Mouse (Mus musculus) ES-Bruce4 (cell line): ENCODE measurements around the gene Pgs1. TPM values are rescaled to one million over a fixed set of nuclear protein-coding genes. Genes with fewer than 3 reads are reported as not detected.
A peak's percentile ranks its signal among the peaks of the same experiment; 100 is the strongest.

Source experiments
- H3K27ac ChIP-seq: 2 replicates; pipeline ENCODE4 v1.5.1; 2012; ENCODE audit warnings: low read length, inconsistent platforms; ENCODE audit not compliant: insufficient read depth
- H3K27me3 ChIP-seq: 2 replicates; pipeline ENCODE4 v1.6.1; 2012; ENCODE audit warnings: mild to moderate bottlenecking, low read length, inconsistent platforms; ENCODE audit not compliant: control insufficient read depth, poor library complexity, insufficient read depth, severe bottlenecking
- H3K36me3 ChIP-seq: 2 replicates; pipeline ENCODE4 v1.6.1; 2012; ENCODE audit warnings: inconsistent platforms, mild to moderate bottlenecking, low read length, moderate library complexity; ENCODE audit not compliant: control insufficient read depth, poor library complexity, insufficient read depth, severe bottlenecking
- H3K4me1 ChIP-seq: one replicate; pipeline ENCODE4 v1.8.1; 2011; ENCODE audit warnings: low read length; ENCODE audit not compliant: control insufficient read depth, insufficient read depth
- H3K4me3 ChIP-seq: 2 replicates; pipeline ENCODE4 v1.5.1; 2011; ENCODE audit warnings: low read depth, mild to moderate bottlenecking, low read length
- H3K9ac ChIP-seq: 2 replicates; pipeline ENCODE4 v1.6.1; 2012; ENCODE audit warnings: low read depth, mild to moderate bottlenecking, inconsistent platforms; ENCODE audit not compliant: poor library complexity, severe bottlenecking
- H3K9me3 ChIP-seq: replicated peaks from 2 replicates; pipeline ENCODE4 v1.6.1; 2012; ENCODE audit warnings: mild to moderate bottlenecking, low read length, inconsistent platforms; ENCODE audit not compliant: control insufficient read depth, poor library complexity, insufficient read depth, severe bottlenecking
- CTCF ChIP-seq: IDR thresholded peaks from one replicate; pipeline ENCODE4 v1.8.1; 2011; ENCODE audit warnings: low read depth, low read length
- EP300 ChIP-seq: IDR thresholded peaks from 2 replicates; pipeline ENCODE4 v1.6.1; 2011; ENCODE audit warnings: low read depth, low read length; ENCODE audit not compliant: insufficient read depth
- POLR2A ChIP-seq: IDR thresholded peaks from one replicate; pipeline ENCODE4 v1.8.1; 2011; ENCODE audit warnings: low read length; ENCODE audit not compliant: insufficient read depth
- polyA plus RNA-seq: library from polyadenylated mRNA; stranded (reverse); fragments of >200 nt; gene quantifications from 2 replicates; pipeline ENCODE4 v1.2.4, GENCODE M21; 2011; ENCODE audit warnings: low read depth; ENCODE audit not compliant: missing spikeins, insufficient read depth, insufficient read length

Gene Pgs1
- polyA plus RNA-seq, 1 experiment = 31.5 TPM

DNA sequence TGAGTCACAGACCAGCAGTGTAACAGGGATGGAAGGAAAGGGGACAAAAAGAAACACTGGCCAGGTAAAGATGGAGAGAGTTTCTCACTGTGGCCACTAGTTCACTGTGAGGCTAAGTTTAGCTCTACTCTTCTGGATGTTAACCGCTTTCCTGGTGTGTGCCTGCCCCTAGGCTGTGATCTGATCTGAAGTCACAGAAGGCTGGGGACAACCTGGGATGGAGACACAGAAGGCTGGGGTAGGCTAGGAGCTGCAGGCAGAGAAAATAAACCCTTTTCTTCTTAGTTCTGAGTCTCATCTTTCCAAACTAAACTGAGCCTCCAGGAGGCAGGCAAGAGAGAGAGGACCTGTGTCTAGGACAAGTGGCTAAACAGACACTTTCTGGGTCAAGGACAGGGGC is 21.8 kb upstream of the Pgs1 start:
- Histone ChIP-seq H3K27ac (peak overlapping the region; percentile 70), H3K4me1 (peaks cover 10% of the 10 kb centered on the region), H3K4me3 (peak overlapping the region; percentile 57), H3K27me3 (no peaks in the 10 kb centered on the region), H3K9me3 (no peaks in the 10 kb centered on the region), H3K9ac (peak overlapping the region; percentile 40), H3K36me3 (peaks cover 26% of the 10 kb centered on the region)
- TF ChIP-seq EP300 (no peak), POLR2A (no peak), CTCF (no peak)

DNA sequence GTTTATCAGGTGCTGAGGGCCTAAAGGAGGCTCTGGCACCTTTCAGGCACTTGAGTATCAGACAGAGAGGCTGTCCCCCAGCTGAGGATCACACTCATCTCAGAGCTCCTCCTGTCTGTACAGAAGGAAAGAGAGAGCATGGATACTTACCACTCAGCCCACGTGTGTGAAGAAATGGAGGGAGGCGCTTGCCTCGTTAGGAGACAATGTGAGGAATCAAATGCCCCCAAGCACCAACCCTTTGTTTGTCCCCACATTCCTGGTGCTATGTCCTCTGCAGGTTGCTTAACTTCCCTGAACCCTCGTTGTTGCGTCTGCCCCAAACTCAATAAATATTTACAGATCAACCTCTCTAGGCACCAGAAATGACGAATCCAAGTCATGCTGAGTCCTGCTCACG is 21.0 kb upstream of the Pgs1 start:
- Histone ChIP-seq H3K4me3 (peak overlapping the region; percentile 19), H3K4me1 (peaks cover 6% of the 10 kb centered on the region), H3K9me3 (no peaks in the 10 kb centered on the region), H3K9ac (peak overlapping the region; percentile 40), H3K27ac (peak overlapping the region; percentile 89), H3K27me3 (no peaks in the 10 kb centered on the region), H3K36me3 (peaks cover 26% of the 10 kb centered on the region)
- TF ChIP-seq EP300 = no peak
- TF ChIP-seq CTCF = no peak
- no peak for TF ChIP-seq POLR2A

DNA sequence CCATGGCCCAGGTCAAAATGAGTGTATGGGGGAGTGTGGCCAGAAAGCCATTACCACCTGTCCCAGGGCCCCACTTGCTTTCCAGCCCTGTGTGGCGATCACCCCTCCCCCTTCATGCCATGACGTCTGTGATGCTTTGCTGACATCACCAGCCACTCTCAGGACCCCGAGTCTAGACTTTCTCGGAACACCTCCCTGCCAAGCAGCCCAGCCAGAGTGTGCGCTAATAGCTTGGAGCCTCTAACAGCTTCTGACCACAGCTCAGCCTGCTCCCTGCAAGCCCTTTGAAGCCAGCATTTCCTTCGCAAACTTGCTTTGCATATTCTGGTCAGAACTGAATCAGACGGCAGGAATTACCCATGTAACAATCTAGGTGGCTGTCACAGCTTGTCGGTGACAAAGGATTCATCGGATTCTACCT is 20.5 kb upstream of the Pgs1 start:
- Histone ChIP-seq H3K27ac (peak overlapping the region; percentile 89), H3K9ac (peak overlapping the region; percentile 98), H3K36me3 (peaks cover 26% of the 10 kb centered on the region), H3K4me1 (peaks cover 9% of the 10 kb centered on the region), H3K4me3 (peak overlapping the region; percentile 19), H3K27me3 (no peaks in the 10 kb centered on the region), H3K9me3 (no peaks in the 10 kb centered on the region)
- TF ChIP-seq CTCF (no peak), POLR2A (no peak), EP300 (no peak)

DNA sequence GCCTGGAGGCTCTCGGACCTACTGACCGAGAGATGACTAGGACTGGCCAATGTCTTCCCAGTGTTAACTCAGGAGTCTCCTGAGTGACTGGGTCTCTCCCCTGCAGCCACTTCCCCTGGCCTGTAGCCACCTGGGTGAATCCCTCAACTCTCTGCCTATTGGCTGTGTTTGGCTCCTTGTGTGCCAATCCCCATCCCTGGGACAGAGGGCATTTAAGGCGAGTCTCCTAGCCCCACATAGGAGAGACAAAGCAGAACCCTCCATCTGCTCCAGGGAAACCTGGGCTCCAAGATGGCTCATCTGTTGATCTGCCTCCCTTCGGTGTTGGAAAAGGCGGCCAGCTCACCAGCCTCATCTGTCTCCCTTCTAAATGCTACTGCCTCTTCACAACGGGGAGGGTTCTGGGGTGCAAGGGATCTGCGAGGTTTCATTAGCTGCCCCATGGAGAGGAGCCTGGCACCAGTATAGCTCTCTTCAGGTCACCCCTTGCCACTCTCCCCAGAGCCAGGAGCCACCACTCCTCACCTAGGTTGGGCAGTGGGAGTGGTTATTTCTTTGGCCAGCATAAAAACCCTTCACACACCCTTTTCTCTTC is 19.5 kb upstream of the Pgs1 start:
- Histone ChIP-seq H3K36me3 (peaks cover 26% of the 10 kb centered on the region), H3K27ac (peak overlapping the region; percentile 32), H3K4me3 (peak overlapping the region; percentile 94), H3K27me3 (no peaks in the 10 kb centered on the region), H3K9ac (peak overlapping the region; percentile 98), H3K9me3 (no peaks in the 10 kb centered on the region), H3K4me1 (peaks cover 12% of the 10 kb centered on the region)
- no peak for TF ChIP-seq EP300
- no peak for TF ChIP-seq CTCF
- no peak for TF ChIP-seq POLR2A

DNA sequence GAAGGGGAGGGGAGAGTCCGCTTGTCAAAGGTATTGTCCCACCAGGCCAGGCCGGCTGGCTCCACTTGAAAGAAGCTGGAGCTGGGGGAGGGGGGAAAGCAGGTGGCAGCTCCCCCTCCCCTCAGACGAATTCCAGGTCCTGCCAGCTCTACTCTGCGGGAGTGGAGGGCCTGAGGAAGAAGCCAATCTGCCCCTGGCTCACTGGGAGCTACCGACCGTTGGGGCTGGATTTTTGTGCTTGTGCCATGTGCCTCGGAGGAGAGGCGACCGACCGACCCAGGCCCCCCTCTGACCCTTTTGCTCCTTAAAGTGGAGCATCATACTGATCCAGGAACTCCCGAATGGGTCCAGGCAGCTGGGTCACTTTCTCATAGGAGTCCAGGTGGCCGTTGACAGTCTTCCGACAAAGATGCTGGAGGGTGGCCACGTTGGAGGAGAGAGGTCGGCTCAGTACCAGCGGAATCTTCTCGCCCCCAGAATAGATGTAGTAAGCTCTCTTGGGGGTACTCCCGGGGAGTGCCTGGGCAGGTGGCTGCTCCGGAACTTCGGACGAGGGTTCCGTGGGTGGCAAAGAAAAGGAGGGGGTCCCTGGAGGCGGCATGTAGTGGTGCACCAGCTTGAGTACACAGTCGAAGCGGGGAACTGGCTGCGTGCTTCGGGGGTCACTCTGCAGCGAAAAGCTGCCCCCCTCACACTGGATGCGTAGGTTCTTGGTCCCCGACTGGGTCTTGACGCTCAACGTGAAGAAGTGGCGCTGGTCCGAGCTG is 18.7 kb upstream of the Pgs1 start:
- H3K27me3 ChIP-seq = no peaks in the 10 kb centered on the region
- peak overlapping the region; percentile 98 for H3K9ac ChIP-seq
- H3K4me3 ChIP-seq = peak overlapping the region; percentile 94
- peaks cover 26% of the 10 kb centered on the region for H3K36me3 ChIP-seq
- no peaks in the 10 kb centered on the region for H3K9me3 ChIP-seq
- peak overlapping the region; percentile 25 for H3K27ac ChIP-seq
- TF ChIP-seq CTCF = no peak
- TF ChIP-seq POLR2A = peak; percentile 19
- peak; percentile 71; the same call in 1 of the 2 replicates for TF ChIP-seq EP300
- H3K4me1 ChIP-seq = peaks cover 17% of the 10 kb centered on the region

DNA sequence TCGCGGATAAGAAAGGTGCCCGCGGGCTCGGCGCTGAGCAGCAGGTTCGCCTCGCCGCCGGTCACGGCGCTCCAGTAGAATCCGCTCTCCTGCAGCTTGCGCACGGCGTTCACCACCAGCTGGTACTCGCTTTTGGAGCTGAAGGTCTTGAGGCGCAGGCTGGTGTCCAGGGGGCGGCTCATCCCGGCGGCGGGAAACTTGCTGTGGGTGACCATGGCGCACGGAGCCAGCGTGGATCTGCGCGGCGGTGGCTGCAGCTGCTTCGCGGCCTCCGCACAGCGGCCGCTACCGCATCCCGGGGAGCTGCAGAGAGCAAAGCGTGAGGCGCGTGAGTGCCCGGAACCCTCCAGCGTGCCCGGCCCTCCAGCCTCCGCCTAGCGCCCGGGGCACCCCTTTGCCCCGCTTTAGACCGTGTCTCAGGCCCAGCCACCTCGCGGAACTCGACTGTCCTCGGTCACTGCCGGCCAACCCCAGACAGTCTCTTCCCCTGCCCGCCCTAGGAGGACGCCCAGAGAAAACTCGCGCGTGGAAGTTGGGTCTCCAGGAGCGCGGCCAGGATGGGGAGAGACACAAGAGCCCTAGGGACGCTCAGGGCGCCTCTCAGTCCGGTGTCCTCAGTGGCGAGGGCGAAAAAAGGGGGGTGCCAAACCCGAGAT is 17.9 kb upstream of the Pgs1 start:
- Histone ChIP-seq H3K36me3 (peaks cover 26% of the 10 kb centered on the region), H3K9me3 (no peaks in the 10 kb centered on the region), H3K9ac (peak overlapping the region; percentile 98), H3K4me3 (peak overlapping the region; percentile 94), H3K27me3 (no peaks in the 10 kb centered on the region), H3K27ac (peak overlapping the region; percentile 62), H3K4me1 (peaks cover 15% of the 10 kb centered on the region)
- TF ChIP-seq EP300 (no peak), POLR2A (no peak), CTCF (no peak)
